Mouse (Mus musculus) lung, postnatal 36 days (tissue): ENCODE results near the gene Tssc4.

Experiments used
- DNase-seq: peaks from one replicate; pipeline ENCODE4 v3.0.0; 2022; ENCODE audit warnings: mixed read lengths

Gene Tssc4

GRCm38 (mm10) chr7:143070506-143071070 is 1.5 kb downstream of the Tssc4 start:
- no peak for DNase-seq

GRCm38 (mm10) chr7:143072605-143073004 is 3.6 kb downstream of the Tssc4 start:
- DNase-seq, result no peak

- DNase-seq, result peak; percentile 54
Observed at GRCm38 (mm10) chr7:143073086-143073485, 4.0 kb downstream of the Tssc4 start.

GRCm38 (mm10) chr7:143075394-143075793 is 6.3 kb downstream of the Tssc4 start:
- DNase-seq, result no peak

GRCm38 (mm10) chr7:143077351-143077750 is 8.3 kb downstream of the Tssc4 start:
- no peak for DNase-seq

- no peak for DNase-seq
Observed at GRCm38 (mm10) chr7:143082024-143082423, 13.0 kb downstream of the Tssc4 start.

GRCm38 (mm10) chr7:143083708-143084107 is 14.7 kb downstream of the Tssc4 start:
- DNase-seq, result no peak

GRCm38 (mm10) chr7:143086366-143086765 is 17.3 kb downstream of the Tssc4 start:
- DNase-seq, result peak; percentile 83

- DNase-seq, result peak; percentile 55
Observed at GRCm38 (mm10) chr7:143087070-143087579, 18.1 kb downstream of the Tssc4 start.

GRCm38 (mm10) chr7:143093847-143094246 is 24.8 kb downstream of the Tssc4 start:
- DNase-seq, result no peak

- DNase-seq, result peak; percentile 84
Observed at GRCm38 (mm10) chr7:143094592-143095553, 25.8 kb downstream of the Tssc4 start, which contains the start of gene Trpm5. TSS of gene Trpm5 (minus strand) at chr7:143094642.

GRCm38 (mm10) chr7:143095554-143095907 is 26.5 kb downstream of the Tssc4 start:
- no peak for DNase-seq

- DNase-seq, result no peak
Observed at GRCm38 (mm10) chr7:143100759-143101158, 31.7 kb downstream of the Tssc4 start.

- peak; percentile 67 for DNase-seq
Observed at GRCm38 (mm10) chr7:143105258-143105897, 36.3 kb downstream of the Tssc4 start.

GRCm38 (mm10) chr7:143106062-143106461 is 37.0 kb downstream of the Tssc4 start, which contains the start of gene Kcnq1:
TSS of gene Kcnq1 (plus strand) at chr7:143106362.
- no peak for DNase-seq

- peak; percentile 89 for DNase-seq
Observed at GRCm38 (mm10) chr7:143106672-143107465, 37.8 kb downstream of the Tssc4 start.

- DNase-seq, result peak; percentile 77
Observed at GRCm38 (mm10) chr7:143108200-143108599, 39.2 kb downstream of the Tssc4 start.

GRCm38 (mm10) chr7:143108996-143109660 is 40.1 kb downstream of the Tssc4 start:
- peak; percentile 67 for DNase-seq

- no peak for DNase-seq
Observed at GRCm38 (mm10) chr7:143109696-143110095, 40.6 kb downstream of the Tssc4 start.

GRCm38 (mm10) chr7:143110803-143111202 is 41.8 kb downstream of the Tssc4 start:
- DNase-seq, result peak; percentile 71

- no peak for DNase-seq
Observed at GRCm38 (mm10) chr7:143111719-143112118, 42.7 kb downstream of the Tssc4 start.

GRCm38 (mm10) chr7:143112395-143112794 is 43.3 kb downstream of the Tssc4 start:
- no peak for DNase-seq
